Mouse (Mus musculus): ENCODE data around the gene Hils1. TPM values are rescaled to one million over a fixed set of nuclear protein-coding genes. Genes with fewer than 3 reads are reported as not detected.

Gene Hils1
- polyA plus RNA-seq, 1 experiment from 2014 or later: not detected

DNA sequence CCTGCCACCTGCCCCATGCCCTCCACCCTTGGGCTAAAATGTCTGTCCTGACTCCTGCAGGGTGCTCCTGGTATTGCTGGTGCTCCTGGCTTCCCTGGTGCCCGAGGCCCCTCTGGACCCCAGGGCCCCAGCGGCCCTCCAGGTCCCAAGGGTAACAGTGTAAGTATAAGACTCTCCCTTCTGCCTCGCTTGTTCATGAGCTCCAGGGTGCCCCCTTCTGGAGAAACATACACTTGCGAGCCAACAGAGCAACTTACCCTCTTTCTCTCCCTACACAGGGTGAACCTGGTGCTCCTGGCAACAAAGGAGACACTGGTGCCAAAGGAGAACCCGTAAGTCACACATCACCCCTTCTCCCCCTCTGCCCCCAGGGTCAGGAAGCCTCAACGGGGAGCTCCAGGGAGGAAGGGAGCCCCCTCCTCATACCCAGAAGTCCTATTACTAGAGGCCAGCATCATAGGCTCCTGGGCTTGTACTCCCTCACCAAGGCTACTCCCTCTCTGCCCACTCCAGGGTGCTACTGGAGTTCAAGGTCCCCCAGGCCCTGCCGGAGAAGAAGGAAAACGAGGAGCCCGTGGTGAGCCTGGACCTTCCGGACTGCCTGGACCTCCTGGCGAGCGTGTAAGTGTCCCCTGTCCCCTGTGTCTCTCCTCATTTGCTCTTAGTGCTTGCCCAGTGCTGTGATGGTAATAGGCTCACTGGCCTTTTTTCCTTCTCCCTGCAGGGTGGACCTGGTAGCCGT lies 24.9 kb upstream of the Hils1 start:
- Histone ChIP-seq H3K4me1 (ENCODE audit: insufficient read depth, low read length) (peaks cover 9% of the 10 kb centered on the region; the same call in 1 of the 2 replicates), H3K4me2 (replicated peaks; ENCODE audit: low read depth, low read length) (no peak overlapping the region), H3K27ac (ENCODE audit: low read length) (peak overlapping the region; percentile 62; the same call in 1 of the 2 replicates), H3K4me3 (ENCODE audit: low read length) (no peak overlapping the region), H3K9ac (replicated peaks; ENCODE audit: low read length) (no peak overlapping the region), H3K9me3 (ENCODE audit: low read length) (no peaks in the 10 kb centered on the region), H3K36me3 (ENCODE audit: insufficient read depth, low read length) (peaks cover 23% of the 10 kb centered on the region; the same call in 1 of the 2 replicates), H3K27me3 (ENCODE audit: insufficient read depth, low read length) (peaks cover 6% of the 10 kb centered on the region; the same call in 1 of the 2 replicates)
- no peak for ATAC-seq (ENCODE audit: low FRiP score, low TSS enrichment)
- WGBS: 54% methylated on average over 13 of the region's 13 CpGs

GRCm38 (mm10) chr11:94943054-94943453 lies 24.3 kb upstream of the Hils1 start:
- peaks cover 3% of the 10 kb centered on the region; the same call in 1 of the 2 replicates for H3K4me1 ChIP-seq (ENCODE audit: insufficient read depth, low read length)

GRCm38 (mm10) chr11:94944295-94944694 lies 23.1 kb upstream of the Hils1 start:
- no peaks in the 10 kb centered on the region for H3K27me3 ChIP-seq (ENCODE audit: insufficient read depth, low read length)
- no peak overlapping the region for H3K4me2 ChIP-seq (replicated peaks; ENCODE audit: low read depth, low read length)
- no peak overlapping the region for H3K4me3 ChIP-seq (ENCODE audit: low read length)
- 22% methylated on average over 8 of the region's 8 CpGs for WGBS
- H3K4me1 ChIP-seq (ENCODE audit: insufficient read depth, low read length): no peaks in the 10 kb centered on the region
- H3K36me3 ChIP-seq (ENCODE audit: insufficient read depth, low read length): peaks cover 25% of the 10 kb centered on the region; the same call in 1 of the 2 replicates
- no peak for ATAC-seq (ENCODE audit: low FRiP score, low TSS enrichment)
- no peaks in the 10 kb centered on the region for H3K9me3 ChIP-seq (ENCODE audit: low read length)
- peak overlapping the region; percentile 37; the same call in 1 of the 2 replicates for H3K27ac ChIP-seq (ENCODE audit: low read length)
- H3K9ac ChIP-seq (replicated peaks; ENCODE audit: low read length): no peak overlapping the region

More at GRCm38 (mm10) chr11:94943054-94943453, 24.3 kb upstream of the Hils1 start:
- ATAC-seq (ENCODE audit: low FRiP score, low TSS enrichment): no peak
- Histone ChIP-seq H3K27ac (ENCODE audit: low read length) (peak overlapping the region; percentile 62; the same call in 1 of the 2 replicates), H3K36me3 (ENCODE audit: insufficient read depth, low read length) (peaks cover 23% of the 10 kb centered on the region; the same call in 1 of the 2 replicates), H3K27me3 (ENCODE audit: insufficient read depth, low read length) (peaks cover 6% of the 10 kb centered on the region; the same call in 1 of the 2 replicates), H3K4me2 (replicated peaks; ENCODE audit: low read depth, low read length) (no peak overlapping the region), H3K9ac (replicated peaks; ENCODE audit: low read length) (no peak overlapping the region), H3K9me3 (ENCODE audit: low read length) (no peaks in the 10 kb centered on the region), H3K4me3 (ENCODE audit: low read length) (no peak overlapping the region)
- 75% methylated on average over 15 of the region's 15 CpGs for WGBS

DNA sequence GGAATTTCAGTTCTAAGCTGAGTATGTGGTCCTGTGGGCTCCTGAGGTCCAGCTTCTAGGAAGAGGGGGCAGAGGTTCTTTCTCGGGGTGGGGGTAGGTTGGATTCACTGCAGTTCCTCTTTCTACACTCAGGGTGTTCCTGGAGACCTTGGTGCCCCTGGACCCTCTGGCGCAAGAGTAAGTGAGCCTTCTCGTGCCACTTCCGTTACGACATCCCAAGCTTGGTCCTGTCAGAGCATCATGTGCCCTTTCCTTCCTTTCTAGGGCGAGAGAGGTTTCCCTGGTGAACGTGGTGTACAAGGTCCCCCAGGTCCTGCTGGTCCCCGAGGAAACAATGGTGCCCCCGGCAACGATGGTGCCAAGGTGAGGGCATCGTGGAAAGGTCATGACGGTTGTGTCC lies 22.2 kb upstream of the Hils1 start:
- no peak overlapping the region for H3K4me3 ChIP-seq (ENCODE audit: low read length)
- H3K36me3 ChIP-seq (ENCODE audit: insufficient read depth, low read length): peaks cover 25% of the 10 kb centered on the region; the same call in 1 of the 2 replicates
- no peaks in the 10 kb centered on the region for H3K4me1 ChIP-seq (ENCODE audit: insufficient read depth, low read length)
- H3K27me3 ChIP-seq (ENCODE audit: insufficient read depth, low read length): no peaks in the 10 kb centered on the region
- no peak overlapping the region for H3K9ac ChIP-seq (replicated peaks; ENCODE audit: low read length)
- no peak for ATAC-seq (ENCODE audit: low FRiP score, low TSS enrichment)
- WGBS: 88% methylated on average over 12 of the region's 12 CpGs
- H3K9me3 ChIP-seq (ENCODE audit: low read length): no peaks in the 10 kb centered on the region
- no peak overlapping the region for H3K4me2 ChIP-seq (replicated peaks; ENCODE audit: low read depth, low read length)
- H3K27ac ChIP-seq (ENCODE audit: low read length): peak overlapping the region; percentile 64; the same call in 1 of the 2 replicates

- 15% methylated on average over 6 of the region's 6 CpGs for WGBS
- no peak overlapping the region for H3K4me2 ChIP-seq (replicated peaks; ENCODE audit: low read depth, low read length)
- no peaks in the 10 kb centered on the region for H3K9me3 ChIP-seq (ENCODE audit: low read length)
- no peak for ATAC-seq (ENCODE audit: low FRiP score, low TSS enrichment)
- no peak overlapping the region for H3K9ac ChIP-seq (replicated peaks; ENCODE audit: low read length)
- no peak overlapping the region for H3K4me3 ChIP-seq (ENCODE audit: low read length)
- peaks cover 11% of the 10 kb centered on the region; the same call in 1 of the 2 replicates for H3K36me3 ChIP-seq (ENCODE audit: insufficient read depth, low read length)
- H3K4me1 ChIP-seq (ENCODE audit: insufficient read depth, low read length): peaks cover 7% of the 10 kb centered on the region
- H3K27ac ChIP-seq (ENCODE audit: low read length): no peak overlapping the region
- H3K27me3 ChIP-seq (ENCODE audit: insufficient read depth, low read length): no peaks in the 10 kb centered on the region
Observed at GRCm38 (mm10) chr11:94952169-94952568, 15.2 kb upstream of the Hils1 start.

GRCm38 (mm10) chr11:94955103-94955502 lies 12.3 kb upstream of the Hils1 start:
- no peak for ATAC-seq (ENCODE audit: low FRiP score, low TSS enrichment)
- Histone ChIP-seq H3K9ac (replicated peaks; ENCODE audit: low read length) (no peak overlapping the region), H3K4me2 (replicated peaks; ENCODE audit: low read depth, low read length) (no peak overlapping the region), H3K36me3 (ENCODE audit: insufficient read depth, low read length) (peaks cover 7% of the 10 kb centered on the region; the same call in 1 of the 2 replicates), H3K4me1 (ENCODE audit: insufficient read depth, low read length) (peaks cover 15% of the 10 kb centered on the region), H3K27me3 (ENCODE audit: insufficient read depth, low read length) (no peaks in the 10 kb centered on the region), H3K27ac (ENCODE audit: low read length) (no peak overlapping the region), H3K4me3 (ENCODE audit: low read length) (no peak overlapping the region), H3K9me3 (ENCODE audit: low read length) (no peaks in the 10 kb centered on the region)
- 84% methylated on average over 9 of the region's 9 CpGs for WGBS

- H3K9me3 ChIP-seq (ENCODE audit: low read length): no peaks in the 10 kb centered on the region
- no peak overlapping the region for H3K9ac ChIP-seq (replicated peaks; ENCODE audit: low read length)
- H3K4me1 ChIP-seq (ENCODE audit: insufficient read depth, low read length): peaks cover 10% of the 10 kb centered on the region
- peak overlapping the region; percentile 40 for H3K27ac ChIP-seq (ENCODE audit: low read length)
- no peaks in the 10 kb centered on the region for H3K36me3 ChIP-seq (ENCODE audit: insufficient read depth, low read length)
- H3K4me3 ChIP-seq (ENCODE audit: low read length): no peak overlapping the region
- WGBS: 77% methylated on average over 9 of the region's 9 CpGs
- no peaks in the 10 kb centered on the region for H3K27me3 ChIP-seq (ENCODE audit: insufficient read depth, low read length)
- H3K4me2 ChIP-seq (replicated peaks; ENCODE audit: low read depth, low read length): no peak overlapping the region
- ATAC-seq (ENCODE audit: low FRiP score, low TSS enrichment): no peak
Observed at GRCm38 (mm10) chr11:94957693-94958064, 9.7 kb upstream of the Hils1 start.

- Histone ChIP-seq H3K9ac (replicated peaks; ENCODE audit: low read length) (no peak overlapping the region), H3K4me1 (ENCODE audit: insufficient read depth, low read length) (peaks cover 12% of the 10 kb centered on the region), H3K9me3 (ENCODE audit: low read length) (no peaks in the 10 kb centered on the region), H3K36me3 (ENCODE audit: insufficient read depth, low read length) (no peaks in the 10 kb centered on the region), H3K27ac (ENCODE audit: low read length) (peak overlapping the region; percentile 40), H3K4me3 (ENCODE audit: low read length) (no peak overlapping the region), H3K4me2 (replicated peaks; ENCODE audit: low read depth, low read length) (no peak overlapping the region), H3K27me3 (ENCODE audit: insufficient read depth, low read length) (no peaks in the 10 kb centered on the region)
- 11% methylated on average over 8 of the region's 8 CpGs for WGBS
- peak; percentile 72 for ATAC-seq (ENCODE audit: low FRiP score, low TSS enrichment)
Observed at GRCm38 (mm10) chr11:94958065-94958858, 9.1 kb upstream of the Hils1 start.

- Histone ChIP-seq H3K4me3 (ENCODE audit: low read length) (no peak overlapping the region), H3K27me3 (ENCODE audit: insufficient read depth, low read length) (no peaks in the 10 kb centered on the region), H3K9me3 (ENCODE audit: low read length) (no peaks in the 10 kb centered on the region), H3K36me3 (ENCODE audit: insufficient read depth, low read length) (no peaks in the 10 kb centered on the region), H3K4me1 (ENCODE audit: insufficient read depth, low read length) (peaks cover 12% of the 10 kb centered on the region), H3K9ac (replicated peaks; ENCODE audit: low read length) (no peak overlapping the region), H3K27ac (ENCODE audit: low read length) (no peak overlapping the region), H3K4me2 (replicated peaks; ENCODE audit: low read depth, low read length) (no peak overlapping the region)
- WGBS: 65% methylated on average over 5 of the region's 5 CpGs
- ATAC-seq (ENCODE audit: low FRiP score, low TSS enrichment): no peak; the same call in 1 of the 2 replicates
Observed at GRCm38 (mm10) chr11:94962534-94963101, 4.8 kb upstream of the Hils1 start.
